Mouse (Mus musculus): ENCODE data around the gene Tecta. TPM values are rescaled to one million over a fixed set of nuclear protein-coding genes. Genes with fewer than 3 reads are reported as not detected.

The Tecta gene
- polyA plus RNA-seq, 1 experiment from 2014 or later: not detected

GRCm38 (mm10) chr9:42334885-42335284 lies 64.8 kb downstream of the Tecta start:
- Histone ChIP-seq H3K4me3 (no peak overlapping the region), H3K4me2 (no peak overlapping the region), H3K4me1 (no peaks in the 10 kb centered on the region), H3K9me3 (no peaks in the 10 kb centered on the region), H3K27me3 (no peaks in the 10 kb centered on the region), H3K36me3 (no peaks in the 10 kb centered on the region), H3K27ac (no peak overlapping the region), H3K9ac (no peak overlapping the region)
- WGBS: 73% methylated on average over 3 of the region's 3 CpGs
- ATAC-seq (ENCODE audit: borderline replicate concordance, extremely low read depth, low FRiP score, low TSS enrichment): no peak

DNA sequence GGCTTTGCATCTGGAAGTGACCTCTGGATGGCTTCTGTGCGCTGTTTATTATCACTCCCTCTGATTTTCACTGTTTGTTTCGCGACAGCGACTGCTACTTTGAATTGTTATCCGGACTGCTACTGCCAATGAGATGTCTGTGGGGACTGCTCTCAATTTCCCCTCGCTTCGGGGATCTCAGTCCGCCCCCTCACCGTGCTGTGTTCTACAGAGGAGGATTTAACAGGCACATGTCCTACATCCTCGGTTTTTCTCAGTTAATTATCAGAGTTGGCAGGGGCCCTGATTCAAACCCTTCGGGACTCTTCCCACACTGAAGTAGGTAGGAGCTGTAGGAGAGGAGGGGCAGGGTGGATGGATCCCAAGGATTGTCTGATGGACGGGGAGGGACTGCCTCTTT lies 67.0 kb downstream of the Tecta start:
- no peaks in the 10 kb centered on the region for H3K36me3 ChIP-seq
- H3K9me3 ChIP-seq: no peaks in the 10 kb centered on the region
- no peaks in the 10 kb centered on the region for H3K27me3 ChIP-seq
- no peaks in the 10 kb centered on the region for H3K4me1 ChIP-seq
- H3K4me3 ChIP-seq: no peak overlapping the region
- WGBS: 54% methylated on average over 12 of the region's 12 CpGs
- no peak overlapping the region for H3K4me2 ChIP-seq
- no peak overlapping the region for H3K27ac ChIP-seq
- no peak overlapping the region for H3K9ac ChIP-seq
- no peak for ATAC-seq (ENCODE audit: borderline replicate concordance, extremely low read depth, low FRiP score, low TSS enrichment)

GRCm38 (mm10) chr9:42331341-42331740 lies 68.4 kb downstream of the Tecta start:
- no peaks in the 10 kb centered on the region for H3K4me1 ChIP-seq
- H3K4me3 ChIP-seq: no peak overlapping the region
- peaks cover 5% of the 10 kb centered on the region; the same call in 1 of the 2 replicates for H3K27me3 ChIP-seq
- H3K9ac ChIP-seq: no peak overlapping the region
- H3K4me2 ChIP-seq: no peak overlapping the region
- H3K9me3 ChIP-seq: no peaks in the 10 kb centered on the region
- H3K36me3 ChIP-seq: no peaks in the 10 kb centered on the region
- H3K27ac ChIP-seq: no peak overlapping the region
- 90% methylated on average over 7 of the region's 7 CpGs for WGBS
- no peak for ATAC-seq (ENCODE audit: borderline replicate concordance, extremely low read depth, low FRiP score, low TSS enrichment)

- Histone ChIP-seq H3K27ac (no peak overlapping the region), H3K36me3 (no peaks in the 10 kb centered on the region), H3K4me1 (no peaks in the 10 kb centered on the region), H3K4me2 (no peak overlapping the region), H3K9me3 (no peaks in the 10 kb centered on the region), H3K4me3 (no peak overlapping the region), H3K27me3 (peaks cover 11% of the 10 kb centered on the region; the same call in 1 of the 2 replicates), H3K9ac (no peak overlapping the region)
- ATAC-seq (ENCODE audit: borderline replicate concordance, extremely low read depth, low FRiP score, low TSS enrichment): no peak
- 64% methylated on average over 9 of the region's 9 CpGs for WGBS
These were observed 70.0 kb downstream of the Tecta start for GRCm38 (mm10) chr9:42329753-42330152.

DNA sequence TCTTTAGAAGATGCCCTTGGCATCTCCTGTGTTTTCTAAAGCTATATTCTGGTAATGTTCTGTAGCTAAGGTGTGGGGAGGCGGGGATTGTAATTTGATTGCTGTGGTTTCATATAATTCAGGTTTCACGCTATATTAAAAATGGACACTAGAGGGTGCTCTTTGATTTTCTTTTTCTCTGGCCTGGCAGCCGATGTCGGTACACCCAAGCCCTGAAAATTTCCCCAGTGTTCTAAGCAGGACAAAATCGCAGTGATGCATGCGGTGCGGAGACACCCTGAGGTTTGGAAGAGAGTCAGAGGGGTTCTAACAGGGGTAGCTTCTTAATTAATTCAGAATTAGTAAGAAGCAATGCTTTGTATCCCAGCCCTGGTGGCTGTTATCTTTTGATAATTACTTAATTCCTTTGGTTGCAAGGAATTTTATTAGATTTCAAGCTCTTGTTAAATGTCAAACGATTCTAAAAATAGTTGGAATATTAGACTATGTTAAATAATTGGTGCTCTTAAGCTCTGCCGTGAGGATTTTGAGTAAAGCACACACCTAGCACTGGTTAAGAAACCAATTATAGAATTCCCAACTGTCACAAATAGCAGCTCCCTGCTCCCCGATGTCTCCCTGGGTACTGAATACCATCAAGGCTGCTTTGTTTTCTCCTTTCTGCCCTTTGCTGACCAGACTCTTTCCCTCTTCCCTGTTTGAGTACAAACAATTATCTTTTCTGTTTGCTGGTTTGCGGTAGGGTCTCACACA lies 72.9 kb downstream of the Tecta start:
- no peaks in the 10 kb centered on the region for H3K9me3 ChIP-seq
- ATAC-seq (ENCODE audit: borderline replicate concordance, extremely low read depth, low FRiP score, low TSS enrichment): no peak
- no peak overlapping the region for H3K4me3 ChIP-seq
- H3K27ac ChIP-seq: no peak overlapping the region
- 26% methylated on average over 11 of the region's 11 CpGs for WGBS
- peaks cover 15% of the 10 kb centered on the region; the same call in 1 of the 2 replicates for H3K27me3 ChIP-seq
- H3K9ac ChIP-seq: no peak overlapping the region
- no peaks in the 10 kb centered on the region for H3K4me1 ChIP-seq
- no peak overlapping the region for H3K4me2 ChIP-seq
- no peaks in the 10 kb centered on the region for H3K36me3 ChIP-seq

GRCm38 (mm10) chr9:42324640-42325394 lies 74.9 kb downstream of the Tecta start:
- no peak for ATAC-seq (ENCODE audit: borderline replicate concordance, extremely low read depth, low FRiP score, low TSS enrichment)
- Histone ChIP-seq H3K27me3 (peaks cover 15% of the 10 kb centered on the region; the same call in 1 of the 2 replicates), H3K4me2 (no peak overlapping the region)

GRCm38 (mm10) chr9:42323238-42323637 lies 76.5 kb downstream of the Tecta start:
- ATAC-seq (ENCODE audit: borderline replicate concordance, extremely low read depth, low FRiP score, low TSS enrichment): no peak
- no peak overlapping the region for H3K4me2 ChIP-seq
- WGBS: 84% methylated on average over 8 of the region's 8 CpGs

More at GRCm38 (mm10) chr9:42324640-42325394, 74.9 kb downstream of the Tecta start:
- Histone ChIP-seq H3K9ac (no peak overlapping the region), H3K4me1 (no peaks in the 10 kb centered on the region), H3K4me3 (no peak overlapping the region), H3K27ac (no peak overlapping the region), H3K36me3 (no peaks in the 10 kb centered on the region), H3K9me3 (no peaks in the 10 kb centered on the region)
- WGBS: 54% methylated on average over 29 of the region's 29 CpGs

DNA sequence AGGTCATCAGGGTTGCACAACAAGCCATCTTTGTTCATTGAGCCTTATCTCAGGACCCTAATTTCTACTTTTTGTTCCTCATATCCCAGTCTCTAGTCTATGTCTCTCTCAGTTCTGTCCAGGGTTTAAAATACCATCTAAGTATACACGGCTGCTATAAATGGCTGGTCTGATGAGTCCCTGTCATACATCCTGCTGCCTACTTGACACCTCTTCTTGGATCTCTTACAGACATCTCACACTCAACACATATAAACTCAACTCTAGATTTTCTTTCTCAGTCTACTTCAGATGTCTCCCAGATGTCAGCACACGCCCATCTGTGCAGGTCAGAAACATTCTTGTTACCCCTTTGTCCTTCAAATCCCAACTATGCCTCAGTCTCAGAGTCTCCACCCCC lies 78.3 kb downstream of the Tecta start:
- H3K9ac ChIP-seq: no peak overlapping the region
- no peak overlapping the region for H3K4me2 ChIP-seq
- no peak overlapping the region for H3K4me3 ChIP-seq
- 67% methylated on average over 2 of the region's 2 CpGs for WGBS
- H3K9me3 ChIP-seq: no peaks in the 10 kb centered on the region
- no peak for ATAC-seq (ENCODE audit: borderline replicate concordance, extremely low read depth, low FRiP score, low TSS enrichment)
- H3K4me1 ChIP-seq: no peaks in the 10 kb centered on the region
- peaks cover 10% of the 10 kb centered on the region; the same call in 1 of the 2 replicates for H3K27me3 ChIP-seq
- H3K36me3 ChIP-seq: no peaks in the 10 kb centered on the region
- H3K27ac ChIP-seq: no peak overlapping the region

More at GRCm38 (mm10) chr9:42323238-42323637, 76.5 kb downstream of the Tecta start:
- Histone ChIP-seq H3K27me3 (peaks cover 15% of the 10 kb centered on the region; the same call in 1 of the 2 replicates), H3K27ac (no peak overlapping the region), H3K36me3 (no peaks in the 10 kb centered on the region), H3K4me3 (no peak overlapping the region), H3K9ac (no peak overlapping the region), H3K9me3 (no peaks in the 10 kb centered on the region), H3K4me1 (no peaks in the 10 kb centered on the region)

- no peak for ATAC-seq (ENCODE audit: borderline replicate concordance, extremely low read depth, low FRiP score, low TSS enrichment)
- WGBS: 90% methylated on average over 7 of the region's 7 CpGs
These were observed 79.1 kb downstream of the Tecta start for GRCm38 (mm10) chr9:42320616-42321015.

GRCm38 (mm10) chr9:42318455-42318987 lies 81.2 kb downstream of the Tecta start:
- WGBS: 78% methylated on average over 9 of the region's 9 CpGs
- no peak overlapping the region for H3K4me2 ChIP-seq
- no peaks in the 10 kb centered on the region for H3K36me3 ChIP-seq
- ATAC-seq (ENCODE audit: borderline replicate concordance, extremely low read depth, low FRiP score, low TSS enrichment): no peak
- H3K27me3 ChIP-seq: no peaks in the 10 kb centered on the region
- H3K9ac ChIP-seq: no peak overlapping the region
- H3K4me3 ChIP-seq: no peak overlapping the region
- H3K27ac ChIP-seq: no peak overlapping the region
- no peaks in the 10 kb centered on the region for H3K4me1 ChIP-seq
- no peaks in the 10 kb centered on the region for H3K9me3 ChIP-seq

More at GRCm38 (mm10) chr9:42320616-42321015, 79.1 kb downstream of the Tecta start:
- Histone ChIP-seq H3K4me3 (no peak overlapping the region), H3K9me3 (no peaks in the 10 kb centered on the region), H3K4me2 (no peak overlapping the region), H3K27ac (no peak overlapping the region), H3K9ac (no peak overlapping the region), H3K36me3 (no peaks in the 10 kb centered on the region), H3K27me3 (peaks cover 10% of the 10 kb centered on the region; the same call in 1 of the 2 replicates), H3K4me1 (no peaks in the 10 kb centered on the region)

DNA sequence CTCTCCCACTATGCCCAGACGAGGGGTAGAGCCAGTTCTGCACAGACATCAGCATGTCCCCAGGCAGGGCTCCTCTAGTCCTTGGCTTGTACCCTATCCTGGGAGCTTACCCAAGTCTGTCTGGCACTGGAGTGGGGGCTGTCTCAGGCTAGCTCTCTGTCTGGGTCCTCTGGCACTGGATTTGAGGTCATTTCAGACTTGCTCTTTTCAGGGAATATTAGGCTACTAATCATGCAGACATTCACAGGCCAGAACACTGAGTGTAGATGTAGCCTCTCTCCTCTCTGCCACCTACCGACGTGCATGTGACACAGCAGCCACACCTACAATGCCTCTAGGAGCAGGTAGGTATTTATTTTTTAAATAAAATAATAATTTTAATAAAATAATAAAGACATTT lies 82.4 kb downstream of the Tecta start:
- H3K27ac ChIP-seq: no peak overlapping the region
- ATAC-seq (ENCODE audit: borderline replicate concordance, extremely low read depth, low FRiP score, low TSS enrichment): no peak
- no peaks in the 10 kb centered on the region for H3K27me3 ChIP-seq
- no peak overlapping the region for H3K9ac ChIP-seq
- no peaks in the 10 kb centered on the region for H3K4me1 ChIP-seq
- no peaks in the 10 kb centered on the region for H3K36me3 ChIP-seq
- H3K4me3 ChIP-seq: no peak overlapping the region
- H3K9me3 ChIP-seq: no peaks in the 10 kb centered on the region
- WGBS: 40% methylated on average over 3 of the region's 3 CpGs
- H3K4me2 ChIP-seq: no peak overlapping the region

DNA sequence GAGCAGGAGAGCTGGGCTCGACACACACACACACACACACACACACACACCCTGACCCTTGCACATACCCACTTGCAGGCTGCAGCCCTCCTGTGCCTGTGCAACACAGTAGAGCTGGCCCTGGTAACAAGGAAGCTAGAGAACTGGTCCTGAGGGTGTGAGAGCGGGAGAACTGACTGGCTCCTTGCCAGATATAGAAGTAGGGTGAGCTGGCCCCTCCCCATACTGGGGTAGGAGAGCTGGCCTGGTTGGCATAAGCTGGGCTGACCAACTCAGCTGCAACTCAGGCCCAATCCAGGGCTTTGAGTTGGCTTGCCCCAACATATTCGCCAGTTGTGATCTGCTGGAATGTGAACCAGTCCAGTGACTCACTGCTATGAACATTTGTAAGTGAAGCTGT lies 83.9 kb downstream of the Tecta start:
- H3K27me3 ChIP-seq: no peaks in the 10 kb centered on the region
- no peaks in the 10 kb centered on the region for H3K4me1 ChIP-seq
- WGBS: 33% methylated on average over 3 of the region's 3 CpGs
- H3K36me3 ChIP-seq: no peaks in the 10 kb centered on the region
- ATAC-seq (ENCODE audit: borderline replicate concordance, extremely low read depth, low FRiP score, low TSS enrichment): no peak; the same call in 1 of the 2 replicates
- H3K9ac ChIP-seq: no peak overlapping the region
- no peak overlapping the region for H3K4me3 ChIP-seq
- H3K9me3 ChIP-seq: no peaks in the 10 kb centered on the region
- no peak overlapping the region for H3K27ac ChIP-seq
- H3K4me2 ChIP-seq: no peak overlapping the region

Data from lung, embryonic 15.5 days (tissue).